Mouse (Mus musculus) right cerebral cortex, postnatal 4 days (tissue): ENCODE results near the gene Calr4.

Experiments used
- DNase-seq: peaks from one replicate; pipeline ENCODE4 v3.0.0-alpha.2; 2022

Gene Calr4

GRCm38 (mm10) chr4:109280459-109281160 is 46.3 kb downstream of the Calr4 start:
- peak; percentile 20 for DNase-seq

DNA sequence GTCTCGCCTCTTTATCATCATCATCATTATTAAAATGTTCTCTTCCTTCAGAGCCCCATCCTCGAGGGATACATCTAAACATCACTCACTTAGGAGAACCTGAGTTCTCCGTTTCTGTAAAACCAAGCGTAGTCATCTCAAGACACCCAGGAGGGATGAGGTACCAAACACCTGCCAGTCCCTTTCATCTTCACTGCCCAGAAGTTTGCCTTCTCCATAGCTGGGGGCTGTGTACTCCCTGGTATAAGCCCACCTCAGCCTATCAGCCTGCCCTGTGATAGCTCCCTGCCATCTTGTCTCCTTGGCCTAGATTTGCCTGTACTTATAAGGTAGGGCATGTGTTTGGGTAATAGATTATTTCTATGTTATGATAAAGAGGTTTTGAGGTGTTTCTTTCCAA is 46.9 kb downstream of the Calr4 start:
- DNase-seq = no peak

- no peak for DNase-seq
Observed at GRCm38 (mm10) chr4:109281946-109282345, 47.7 kb downstream of the Calr4 start.

GRCm38 (mm10) chr4:109294629-109295028 is 60.3 kb downstream of the Calr4 start:
- DNase-seq = no peak

DNA sequence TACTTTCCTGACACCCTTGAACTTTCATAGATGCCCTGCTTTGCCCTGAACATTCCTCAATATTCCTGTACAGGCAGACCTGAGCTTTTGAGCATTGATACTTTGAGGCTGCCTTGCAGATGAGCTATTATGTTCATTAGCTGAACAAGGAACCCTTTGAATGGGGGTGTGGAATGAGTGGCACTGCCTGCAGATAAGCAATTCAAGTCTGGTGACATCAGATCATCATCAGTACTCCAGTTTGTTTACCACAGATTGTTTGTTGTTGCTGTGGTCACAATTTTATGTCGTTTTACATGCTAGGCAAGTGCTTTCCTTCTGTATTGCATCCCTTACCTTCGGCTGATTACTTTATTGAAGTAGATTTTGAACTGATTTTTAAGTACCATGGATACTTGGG is 62.2 kb downstream of the Calr4 start:
- DNase-seq = no peak

- DNase-seq = no peak
Observed at GRCm38 (mm10) chr4:109299136-109299535, 64.9 kb downstream of the Calr4 start.
